Comparison of ENCODE assay signal across 14 mouse cellular contexts in genomic region chr1:137549659-137550058, GRCm38 (mm10).
"Had no signal": no experiment of that assay in that cellular context is flagged by ENCODE, and none has a peak within 500 bp of the region (broad histone marks: within the 10 kb centered on the region; RNA-seq: fewer than 3 reads in every experiment).

No protein-coding gene starts in this region.

- ATAC-seq: midbrain, embryonic 16.5 days had no signal

- DNase-seq: lung, adult 18-20 months; lung, embryonic 14.5 days; lung, postnatal 10 days; lung, postnatal 4 days; midbrain, embryonic 14.5 days; retina, postnatal 1 day; right cerebral cortex, adult 18-20 months; right cerebral cortex, postnatal 25 days; right cerebral cortex, postnatal 4 days; spleen, adult 18-20 months; thymus, adult 18-20 months; thymus, postnatal 14 days; thymus, postnatal 36 days had no signal
